Mouse (Mus musculus) G1E (cell line): ENCODE data around the gene Dus3l.

ENCODE experiments used
- CTCF ChIP-seq: IDR thresholded peaks from 2 replicates; pipeline ENCODE4 v1.5.1; 2012; ENCODE audit warnings: low read depth, low read length, inconsistent platforms, mixed read lengths
- GATA1 ChIP-seq: IDR thresholded peaks from 2 replicates; pipeline ENCODE4 v1.6.1; 2012; ENCODE audit warnings: borderline replicate concordance, low read length, inconsistent platforms, mixed read lengths
- TAL1 ChIP-seq: conservative IDR thresholded peaks from 2 replicates; pipeline ENCODE4 v1.6.1; 2012; ENCODE audit warnings: low read depth, low read length, inconsistent platforms, mixed read lengths

DNA sequence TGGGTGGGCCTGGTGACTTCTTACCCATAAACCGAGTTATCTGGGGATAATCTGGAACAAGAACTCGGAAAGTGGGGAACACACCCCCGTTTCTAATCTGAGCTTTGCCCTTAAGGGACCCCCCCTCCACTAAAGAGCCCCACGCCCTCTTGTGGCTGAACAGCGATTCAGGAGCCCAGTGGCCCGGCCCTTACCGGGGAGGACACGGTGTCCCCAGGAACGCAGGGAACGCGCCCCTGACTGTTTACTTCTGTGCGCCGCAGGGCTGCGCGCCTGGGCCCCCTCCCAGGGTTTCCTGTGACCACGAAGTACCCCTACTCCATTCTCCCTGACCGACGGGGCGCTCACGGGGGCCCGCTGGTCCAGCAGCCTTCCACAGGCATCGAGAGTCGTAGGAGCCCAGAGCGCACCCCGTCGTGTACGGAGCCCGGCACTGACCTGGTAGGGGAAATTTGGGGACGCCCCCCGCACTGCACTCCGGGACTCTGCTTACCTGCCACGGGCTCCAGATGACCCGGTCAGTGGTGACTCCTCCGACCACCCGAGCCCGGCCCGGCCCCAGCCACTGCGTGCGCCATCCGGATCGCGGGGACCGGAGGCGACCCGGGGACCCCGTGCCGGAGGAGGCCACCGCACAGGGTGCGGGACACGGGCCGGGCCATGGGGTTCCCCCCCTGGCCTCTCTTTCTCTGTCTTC lies 7.7 kb upstream of the Dus3l start:
- TF ChIP-seq CTCF = no peak
- TF ChIP-seq GATA1 = no peak
- TF ChIP-seq TAL1 = no peak
